Mouse (Mus musculus): ENCODE measurements around the gene Syncrip.
A peak's percentile ranks its signal among the peaks of the same experiment; 100 is the strongest.
"Not testable (repeated sequence)": the region's sequence is repeated elsewhere in the genome, so short reads cannot be mapped to it uniquely, and the experiment has no call there.

Gene Syncrip

GRCm38 (mm10) chr9:88481791-88482160, 598 bp downstream of the Syncrip start:
- DNase-seq, result peak; percentile 65 to 76

- peak; percentile 70 to 76 for DNase-seq
Measured at GRCm38 (mm10) chr9:88481061-88481790, 1.1 kb downstream of the Syncrip start.

- DNase-seq, result no peak
Measured at GRCm38 (mm10) chr9:88480120-88480519, 2.3 kb downstream of the Syncrip start.

GRCm38 (mm10) chr9:88476138-88476537, 6.2 kb downstream of the Syncrip start:
- peak; percentile 45 to 56 for DNase-seq

GRCm38 (mm10) chr9:88461017-88461416, 21.4 kb downstream of the Syncrip start:
- not testable (repeated sequence) for DNase-seq

GRCm38 (mm10) chr9:88439991-88440390, 42.4 kb downstream of the Syncrip start:
- no peak for DNase-seq

GRCm38 (mm10) chr9:88439238-88439600, 43.2 kb downstream of the Syncrip start:
- no peak for DNase-seq

GRCm38 (mm10) chr9:88438555-88439237, 43.7 kb downstream of the Syncrip start, which contains the start of gene Snx14:
TSS of gene Snx14 (minus strand) at chr9:88438958.
- peak; percentile 97 to 98 for DNase-seq

GRCm38 (mm10) chr9:88438237-88438554, 44.2 kb downstream of the Syncrip start:
- DNase-seq, result no peak

GRCm38 (mm10) chr9:88437342-88438236, 44.8 kb downstream of the Syncrip start:
- DNase-seq, result no peak

- no peak for DNase-seq
Measured at GRCm38 (mm10) chr9:88424356-88424755, 58.0 kb downstream of the Syncrip start.

GRCm38 (mm10) chr9:88422428-88422827, 59.9 kb downstream of the Syncrip start:
- no peak for DNase-seq

- peak in 1 of 2 experiments; percentile 29 for DNase-seq
Measured at GRCm38 (mm10) chr9:88416752-88417151, 65.6 kb downstream of the Syncrip start.

GRCm38 (mm10) chr9:88409978-88410377, 72.4 kb downstream of the Syncrip start:
- DNase-seq, result no peak

- no peak for DNase-seq
Measured at GRCm38 (mm10) chr9:88404515-88404914, 77.9 kb downstream of the Syncrip start.

- peak; percentile 31 to 45 for DNase-seq
Measured at GRCm38 (mm10) chr9:88404088-88404487, 78.3 kb downstream of the Syncrip start.

- no peak for DNase-seq
Measured at GRCm38 (mm10) chr9:88398461-88398860, 83.9 kb downstream of the Syncrip start.
